Mouse (Mus musculus) midbrain, embryonic 14.5 days (tissue): ENCODE results near the gene Notch4. TPM values are rescaled to one million over a fixed set of nuclear protein-coding genes. Genes with fewer than 3 reads are reported as not detected.
A peak's percentile ranks its signal among the peaks of the same experiment; 100 is the strongest.

ENCODE experiments used
- ATAC-seq: fragments of 200-750 bp; cut with Nextera tagmentation; 2 replicates; pipeline ENCODE4 v1.8.0; 2017; ENCODE audit warnings: moderate number of reproducible peaks, moderate library complexity; ENCODE audit not compliant: low FRiP score, low TSS enrichment
- DNase-seq: peaks from one replicate; pipeline ENCODE4 v3.0.0-alpha.2; 2015
- H3K27ac ChIP-seq: fragments of 300-500 bp; sonication (generic); replicated peaks from 2 replicates; pipeline ENCODE4 v1.5.1; 2014; ENCODE audit warnings: mild to moderate bottlenecking, low read depth, low read length, moderate library complexity
- H3K27me3 ChIP-seq: fragments of 300-500 bp; sonication (generic); 2 replicates; pipeline ENCODE4 v1.6.1; 2014; ENCODE audit warnings: low read length, control low read depth, mixed read lengths; ENCODE audit not compliant: control insufficient read depth, insufficient read depth
- H3K36me3 ChIP-seq: fragments of 300-500 bp; sonication (generic); 2 replicates; pipeline ENCODE4 v1.6.1; 2014; ENCODE audit warnings: low read length, control low read depth; ENCODE audit not compliant: control insufficient read depth, insufficient read depth
- H3K4me1 ChIP-seq: fragments of 300-500 bp; sonication (generic); 2 replicates; pipeline ENCODE4 v1.6.1; 2014; ENCODE audit warnings: mild to moderate bottlenecking, antibody characterized with exemption, low read length, control low read depth; ENCODE audit not compliant: control insufficient read depth, insufficient read depth
- H3K4me2 ChIP-seq: fragments of 300-500 bp; sonication (generic); 2 replicates; pipeline ENCODE4 v1.6.1; 2014; ENCODE audit warnings: mild to moderate bottlenecking, low read length, moderate library complexity
- H3K4me3 ChIP-seq: fragments of 300-500 bp; sonication (generic); replicated peaks from 2 replicates; pipeline ENCODE4 v1.5.1; 2014; ENCODE audit warnings: low read depth, low read length
- H3K9ac ChIP-seq: fragments of 300-500 bp; sonication (generic); replicated peaks from 2 replicates; pipeline ENCODE4 v1.6.1; 2014; ENCODE audit warnings: mild to moderate bottlenecking, low read length, moderate library complexity
- H3K9me3 ChIP-seq: fragments of 300-500 bp; sonication (generic); 2 replicates; pipeline ENCODE4 v1.6.1; 2016; ENCODE audit warnings: low read length, control low read depth, mixed read lengths; ENCODE audit not compliant: control insufficient read depth
- WGBS: fragments of 180-500 bp; shearing (Covaris S2); extraction: QIAGEN DNeasy Blood & Tissue Kit; methylation state at CpG from one replicate; pipeline ENCODE4 v1.1.7; 2014; 5-methylcytosine and 5-hydroxymethylcytosine counted together
- polyA plus RNA-seq: library from polyadenylated mRNA; unstranded; fragments of >200 nt; fragmentation: Nextera tagmentation; extraction: Ambion mirVana; gene quantifications from 2 replicates; pipeline ENCODE4 v1.2.1, GENCODE M21; 2014

Gene Notch4
- polyA plus RNA-seq, 1 experiment from 2014 or later, result 10.3 TPM

GRCm38 (mm10) chr17:34547601-34548000 lies 16.5 kb upstream of the Notch4 start:
- H3K9ac ChIP-seq, result no peak overlapping the region
- no peak overlapping the region for H3K27ac ChIP-seq
- no peak overlapping the region for H3K4me2 ChIP-seq
- H3K4me3 ChIP-seq, result no peak overlapping the region
- no peaks in the 10 kb centered on the region for H3K9me3 ChIP-seq
- DNase-seq, result no peak
- no peaks in the 10 kb centered on the region for H3K36me3 ChIP-seq
- no peaks in the 10 kb centered on the region for H3K27me3 ChIP-seq
- 90% methylated on average over 4 of the region's 4 CpGs for WGBS
- ATAC-seq, result no peak
- no peaks in the 10 kb centered on the region for H3K4me1 ChIP-seq

- H3K4me3 ChIP-seq, result no peak overlapping the region
- no peaks in the 10 kb centered on the region for H3K9me3 ChIP-seq
- H3K27me3 ChIP-seq, result no peaks in the 10 kb centered on the region
- no peak overlapping the region for H3K4me2 ChIP-seq
- 94% methylated on average over 3 of the region's 3 CpGs for WGBS
- no peaks in the 10 kb centered on the region for H3K36me3 ChIP-seq
- DNase-seq, result no peak
- H3K4me1 ChIP-seq, result no peaks in the 10 kb centered on the region
- no peak overlapping the region for H3K9ac ChIP-seq
- no peak for ATAC-seq
- H3K27ac ChIP-seq, result no peak overlapping the region
Measured at GRCm38 (mm10) chr17:34549156-34549555, 14.9 kb upstream of the Notch4 start.

GRCm38 (mm10) chr17:34549843-34550242 lies 14.2 kb upstream of the Notch4 start:
- Histone ChIP-seq H3K4me1 (no peaks in the 10 kb centered on the region), H3K36me3 (no peaks in the 10 kb centered on the region), H3K4me2 (no peak overlapping the region), H3K27ac (no peak overlapping the region), H3K27me3 (no peaks in the 10 kb centered on the region), H3K9ac (no peak overlapping the region), H3K4me3 (no peak overlapping the region), H3K9me3 (no peaks in the 10 kb centered on the region)
- DNase-seq, result no peak
- no peak for ATAC-seq
- WGBS, result 85% methylated on average over 2 of the region's 2 CpGs

GRCm38 (mm10) chr17:34555483-34555882 lies 8.6 kb upstream of the Notch4 start:
- Histone ChIP-seq H3K9me3 (no peaks in the 10 kb centered on the region; the same call in 1 of the 2 replicates), H3K27me3 (no peaks in the 10 kb centered on the region), H3K36me3 (no peaks in the 10 kb centered on the region), H3K4me3 (no peak overlapping the region), H3K4me2 (no peak overlapping the region), H3K27ac (no peak overlapping the region), H3K4me1 (no peaks in the 10 kb centered on the region), H3K9ac (no peak overlapping the region)
- ATAC-seq (no peak), DNase-seq (peak; percentile 78)
- WGBS, result 28% methylated on average over 5 of the region's 5 CpGs

- no peak overlapping the region for H3K27ac ChIP-seq
- WGBS, result 81% methylated on average over 8 of the region's 8 CpGs
- H3K27me3 ChIP-seq, result no peaks in the 10 kb centered on the region
- no peaks in the 10 kb centered on the region for H3K36me3 ChIP-seq
- H3K4me1 ChIP-seq, result no peaks in the 10 kb centered on the region
- no peak overlapping the region for H3K4me2 ChIP-seq
- H3K9ac ChIP-seq, result no peak overlapping the region
- no peaks in the 10 kb centered on the region; the same call in 1 of the 2 replicates for H3K9me3 ChIP-seq
- no peak for DNase-seq
- H3K4me3 ChIP-seq, result no peak overlapping the region
- no peak for ATAC-seq
Measured at GRCm38 (mm10) chr17:34556406-34556805, 7.7 kb upstream of the Notch4 start.

- no peak overlapping the region for H3K27ac ChIP-seq
- no peak overlapping the region for H3K4me3 ChIP-seq
- 81% methylated on average over 11 of the region's 11 CpGs for WGBS
- H3K9ac ChIP-seq, result no peak overlapping the region
- no peak for ATAC-seq
- H3K4me1 ChIP-seq, result no peaks in the 10 kb centered on the region
- no peak overlapping the region for H3K4me2 ChIP-seq
- H3K36me3 ChIP-seq, result no peaks in the 10 kb centered on the region
- H3K27me3 ChIP-seq, result no peaks in the 10 kb centered on the region
- H3K9me3 ChIP-seq, result no peaks in the 10 kb centered on the region; the same call in 1 of the 2 replicates
- no peak for DNase-seq
Measured at GRCm38 (mm10) chr17:34557411-34557810, 6.7 kb upstream of the Notch4 start.

GRCm38 (mm10) chr17:34559116-34559515 lies 5.0 kb upstream of the Notch4 start:
- ATAC-seq (no peak), DNase-seq (no peak)
- Histone ChIP-seq H3K9ac (no peak overlapping the region), H3K4me3 (no peak overlapping the region), H3K27ac (no peak overlapping the region), H3K27me3 (no peaks in the 10 kb centered on the region), H3K4me1 (no peaks in the 10 kb centered on the region), H3K36me3 (no peaks in the 10 kb centered on the region), H3K4me2 (no peak overlapping the region), H3K9me3 (no peaks in the 10 kb centered on the region; the same call in 1 of the 2 replicates)
- 88% methylated on average over 7 of the region's 7 CpGs for WGBS

GRCm38 (mm10) chr17:34559895-34560294 lies 4.2 kb upstream of the Notch4 start:
- WGBS, result 33% methylated on average over 15 of the region's 15 CpGs
- H3K4me2 ChIP-seq, result no peak overlapping the region
- H3K27me3 ChIP-seq, result no peaks in the 10 kb centered on the region
- no peaks in the 10 kb centered on the region; the same call in 1 of the 2 replicates for H3K9me3 ChIP-seq
- H3K9ac ChIP-seq, result no peak overlapping the region
- no peak for ATAC-seq
- DNase-seq, result no peak
- H3K36me3 ChIP-seq, result no peaks in the 10 kb centered on the region
- H3K4me1 ChIP-seq, result no peaks in the 10 kb centered on the region
- no peak overlapping the region for H3K4me3 ChIP-seq
- H3K27ac ChIP-seq, result no peak overlapping the region

GRCm38 (mm10) chr17:34560438-34560837 lies 3.6 kb upstream of the Notch4 start:
- no peak for ATAC-seq

More at GRCm38 (mm10) chr17:34560438-34560837, 3.6 kb upstream of the Notch4 start:
- no peak for DNase-seq
- no peak overlapping the region for H3K4me3 ChIP-seq
- H3K4me2 ChIP-seq, result no peak overlapping the region
- H3K9me3 ChIP-seq, result no peaks in the 10 kb centered on the region; the same call in 1 of the 2 replicates
- no peak overlapping the region for H3K27ac ChIP-seq
- 93% methylated on average over 6 of the region's 6 CpGs for WGBS
- no peaks in the 10 kb centered on the region for H3K27me3 ChIP-seq
- no peaks in the 10 kb centered on the region for H3K4me1 ChIP-seq
- no peaks in the 10 kb centered on the region for H3K36me3 ChIP-seq
- H3K9ac ChIP-seq, result no peak overlapping the region
